Mouse (Mus musculus) CH12.LX (cell line): ENCODE data around the gene Prelid1. TPM values are rescaled to one million over a fixed set of nuclear protein-coding genes. Genes with fewer than 3 reads are reported as not detected.

Source experiments
- DNase-seq: peaks from one replicate; pipeline ENCODE4 v3.0.0-alpha.2; 2013; ENCODE audit errors: extremely low read depth
- H3K27ac ChIP-seq: 2 replicates; pipeline ENCODE4 v1.5.1; 2012; ENCODE audit warnings: low read depth, mild to moderate bottlenecking, control low read depth, moderate library complexity; ENCODE audit not compliant: insufficient read depth
- H3K27me3 ChIP-seq: replicated peaks from 2 replicates; pipeline ENCODE3; 2012; ENCODE audit warnings: inconsistent platforms
- H3K36me3 ChIP-seq, 2 experiments: replicated peaks in 1 of 2; 2 replicates each; pipeline versions ENCODE3 to v1.6.1; 2012; ENCODE audit warnings: inconsistent platforms in 1 of 2, low read length in 1 of 2, mild to moderate bottlenecking in 1 of 2, mixed read lengths in 1 of 2, moderate library complexity in 1 of 2; ENCODE audit not compliant: control insufficient read depth in 1 of 2, insufficient read depth in 1 of 2
- H3K4me1 ChIP-seq, 2 experiments: 2 replicates each; pipeline ENCODE4 v1.6.1; 2012; ENCODE audit warnings: inconsistent platforms in 1 of 2, moderate library complexity in 1 of 2; ENCODE audit not compliant: insufficient read depth in 2 of 2, control insufficient read depth in 1 of 2
- H3K4me2 ChIP-seq: 2 replicates; pipeline ENCODE4 v1.6.1; 2012; ENCODE audit warnings: low read depth, mild to moderate bottlenecking, control low read depth; ENCODE audit not compliant: poor library complexity, insufficient read depth, severe bottlenecking
- H3K4me3 ChIP-seq, 3 experiments: fragments of 150-350 bp in 1 of 3; sonication (generic) in 1 of 3; replicated peaks in 1 of 3; 2 replicates each; pipeline versions ENCODE3 to v1.5.1; 2011 to 2012; ENCODE audit warnings: low read depth in 2 of 3, low read length in 2 of 3, mild to moderate bottlenecking in 2 of 3, moderate library complexity in 2 of 3, control low read depth in 1 of 3, improper control_type of control experiment in 1 of 3, inconsistent platforms in 1 of 3, mixed read lengths in 1 of 3; ENCODE audit not compliant: poor library complexity in 1 of 3
- H3K79me2 ChIP-seq: replicated peaks from 2 replicates; pipeline ENCODE4 v1.6.1; 2012; ENCODE audit warnings: mild to moderate bottlenecking, moderate library complexity; ENCODE audit not compliant: control insufficient read depth, poor library complexity, insufficient read depth, severe bottlenecking; ENCODE audit errors: extremely low read depth
- H3K9ac ChIP-seq: 2 replicates; pipeline ENCODE4 v1.6.1; 2012; ENCODE audit warnings: low read depth, mild to moderate bottlenecking, control low read depth, moderate library complexity; ENCODE audit not compliant: insufficient read depth
- H3K9me3 ChIP-seq: replicated peaks from 2 replicates; pipeline ENCODE3; 2012; ENCODE audit warnings: low read length, inconsistent platforms, mixed read lengths
- BHLHE40 ChIP-seq: IDR thresholded peaks from 2 replicates; pipeline ENCODE4 v1.6.1; 2011; ENCODE audit warnings: mild to moderate bottlenecking, low read depth, low read length, improper control_type of control experiment
- CHD1 ChIP-seq: IDR thresholded peaks from 2 replicates; pipeline ENCODE4 v1.6.1; 2012; ENCODE audit warnings: low read depth, low read length, improper control_type of control experiment, inconsistent platforms
- CHD2 ChIP-seq: IDR thresholded peaks from 2 replicates; pipeline ENCODE4 v1.6.1; 2011; ENCODE audit warnings: low read length, improper control_type of control experiment
- CTCF ChIP-seq, 2 experiments: IDR thresholded peaks in 1 of 2; conservative IDR thresholded peaks in 1 of 2; 2 replicates each; pipeline ENCODE4 v1.5.1; 2011 to 2012; ENCODE audit warnings: low read depth in 2 of 2, low read length in 2 of 2, improper control_type of control experiment in 1 of 2, inconsistent platforms in 1 of 2, mild to moderate bottlenecking in 1 of 2, moderate library complexity in 1 of 2
- ETS1 ChIP-seq: conservative IDR thresholded peaks from 2 replicates; pipeline ENCODE4 v1.6.1; 2012; ENCODE audit warnings: low read depth, mild to moderate bottlenecking, inconsistent platforms, low read length, improper control_type of control experiment, moderate library complexity
- GABPA ChIP-seq: IDR thresholded peaks from 2 replicates; pipeline ENCODE4 v1.6.1; 2012; ENCODE audit warnings: low read depth, low read length, improper control_type of control experiment, inconsistent platforms; ENCODE audit not compliant: insufficient replicate concordance
- IRF4 ChIP-seq: IDR thresholded peaks from 2 replicates; pipeline ENCODE4 v1.6.1; 2014; ENCODE audit warnings: low read depth, mild to moderate bottlenecking, inconsistent platforms, low read length, improper control_type of control experiment
- JUND ChIP-seq: conservative IDR thresholded peaks from 2 replicates; pipeline ENCODE4 v1.6.1; 2011; ENCODE audit warnings: low read depth, low read length, improper control_type of control experiment
- KAT2A ChIP-seq: IDR thresholded peaks from 2 replicates; pipeline ENCODE4 v1.6.1; 2012; ENCODE audit warnings: low read length, improper control_type of control experiment, inconsistent platforms; ENCODE audit not compliant: insufficient replicate concordance
- MAZ ChIP-seq: IDR thresholded peaks from 2 replicates; pipeline ENCODE4 v1.6.1; 2012; ENCODE audit warnings: low read depth, mild to moderate bottlenecking, inconsistent platforms, low read length, improper control_type of control experiment, moderate library complexity
- MYC ChIP-seq: IDR thresholded peaks from 2 replicates; pipeline ENCODE4 v1.6.1; 2011; ENCODE audit warnings: low read depth, mild to moderate bottlenecking, improper control_type of control experiment, low read length
- NELFE ChIP-seq: IDR thresholded peaks from 2 replicates; pipeline ENCODE4 v1.6.1; 2011; ENCODE audit warnings: low read depth, low read length, improper control_type of control experiment
- NRF1 ChIP-seq: IDR thresholded peaks from 2 replicates; pipeline ENCODE4 v1.6.1; 2014; ENCODE audit warnings: low read depth, mild to moderate bottlenecking, inconsistent platforms, low read length, improper control_type of control experiment, moderate library complexity
- POLR2A ChIP-seq: IDR thresholded peaks from 2 replicates; pipeline ENCODE4 v1.6.1; 2011; ENCODE audit warnings: low read depth, mild to moderate bottlenecking, improper control_type of control experiment, low read length
- RAD21 ChIP-seq: IDR thresholded peaks from 2 replicates; pipeline ENCODE4 v1.6.1; 2011; ENCODE audit warnings: low read depth, mild to moderate bottlenecking, low read length, improper control_type of control experiment, moderate library complexity
- SIN3A ChIP-seq: IDR thresholded peaks from 2 replicates; pipeline ENCODE4 v1.6.1; 2012; ENCODE audit warnings: low read length, improper control_type of control experiment, inconsistent platforms
- SMC3 ChIP-seq: IDR thresholded peaks from 2 replicates; pipeline ENCODE4 v1.6.1; 2011; ENCODE audit warnings: low read depth, low read length, improper control_type of control experiment
- TBP ChIP-seq: conservative IDR thresholded peaks from 2 replicates; pipeline ENCODE4 v1.6.1; 2011; ENCODE audit warnings: low read depth, low read length, improper control_type of control experiment
- USF1 ChIP-seq: IDR thresholded peaks from 2 replicates; pipeline ENCODE4 v1.6.1; 2014; ENCODE audit warnings: low read depth, mild to moderate bottlenecking, inconsistent platforms, low read length, improper control_type of control experiment
- USF2 ChIP-seq: conservative IDR thresholded peaks from 2 replicates; pipeline ENCODE4 v1.6.1; 2011; ENCODE audit warnings: low read depth, low read length, improper control_type of control experiment
- ZC3H11A ChIP-seq: IDR thresholded peaks from 2 replicates; pipeline ENCODE4 v1.6.1; 2012; ENCODE audit warnings: low read depth, mild to moderate bottlenecking, inconsistent platforms, low read length, improper control_type of control experiment
- ZKSCAN1 ChIP-seq: IDR thresholded peaks from 2 replicates; pipeline ENCODE4 v1.6.1; 2012; ENCODE audit warnings: low read depth, inconsistent platforms, low read length, improper control_type of control experiment, borderline replicate concordance
- ZNF384 ChIP-seq: IDR thresholded peaks from 2 replicates; pipeline ENCODE4 v1.6.1; 2012; ENCODE audit warnings: low read depth, low read length, improper control_type of control experiment, inconsistent platforms
- dilution Hi-C: fragments of 300-500 bp; cut with MboI; formaldehyde crosslinking; loops from 2 replicates; pipeline ENCODE4 v1.14.3; 2020; ENCODE audit warnings: low sequenced_read_pairs; ENCODE audit not compliant: extremely low pct_unique_long_range_greater_than_20kb, extremely low pct_ligation_motif_present
- in situ Hi-C: fragments of 300-500 bp; cut with MboI; formaldehyde crosslinking; loops from 3 replicates; pipeline ENCODE4 v1.14.3; 2019; ENCODE audit warnings: low sequenced_read_pairs, low pct_ligation_motif_present, low pct_unique_long_range_greater_than_20kb, mixed read lengths
- polyA plus RNA-seq: library from polyadenylated mRNA; unstranded; fragments of >175 nt; gene quantifications from 2 replicates; pipeline ENCODE4 v1.2.1, GENCODE M21; 2012; ENCODE audit warnings: low read depth; ENCODE audit not compliant: insufficient read length
- total RNA-seq, 2 experiments: library from RNA; depleted of rRNA; stranded (reverse); fragments of 300-350 nt in 1 of 2; fragments of >200 nt in 1 of 2; gene quantifications; 2 replicates each; pipeline ENCODE4 v1.2.3; 2012 to 2014

Prelid1 gene
- total and polyA plus RNA-seq, 3 experiments = 205 to 435 (median 302) TPM

GRCm38 (mm10) chr13:55329683-55330566 is 9.6 kb downstream of the Prelid1 start, which contains the start of gene Mxd3 (continued):
- TF ChIP-seq SMC3 (peak; percentile 41), NRF1 (peak; percentile 92), MYC (0 out of 2 replicates have a peak, but pooled peaks have one; percentile 13), ZC3H11A (no peak), JUND (0 out of 2 replicates have a peak, but pooled peaks have one; percentile 23), TBP (no peak), ETS1 (peak; percentile 44), USF2 (no peak), RAD21 (no peak), MAZ (peak; percentile 95), ZKSCAN1 (no peak), KAT2A (0 out of 2 replicates have a peak, but pooled peaks have one; percentile 45), POLR2A (peak; percentile 87), CHD2 (peak; percentile 78), USF1 (no peak), CHD1 (0 out of 2 replicates have a peak, but pooled peaks have one; percentile 16), ZNF384 (no peak)
- TF ChIP-seq, all 38 proteins: peak for 25

GRCm38 (mm10) chr13:55330567-55331400 is 10.5 kb downstream of the Prelid1 start:
- Histone ChIP-seq H3K9ac (peak overlapping the region; percentile 65), H3K36me3 (peaks cover 5 to 9% of the 10 kb centered on the region in 2 experiments), H3K79me2 (no peaks in the 10 kb centered on the region), H3K9me3 (no peaks in the 10 kb centered on the region), H3K27me3 (no peaks in the 10 kb centered on the region), H3K4me2 (peak overlapping the region; percentile 56), H3K27ac (peak overlapping the region; percentile 95), H3K4me1 (peaks cover 25 to 34% of the 10 kb centered on the region in 2 experiments), H3K4me3 (peak overlapping the region in 2 of 3 experiments; percentile 59 to 76)
- in situ Hi-C loops (no loop called here), dilution Hi-C loops (no loop called here)
- DNase-seq = no peak
- TF ChIP-seq MYC (0 out of 2 replicates have a peak, but pooled peaks have one; percentile 4), USF1 (peak; percentile 59), CTCF (conservative IDR thresholded peaks at IDR 0.05 in 1 of 2, IDR thresholded peaks at IDR 0.05 in 1 of 2; ENCODE audit: low read depth in 2 of 2, low read length in 2 of 2) (peak in 1 of 2 experiments; percentile 85; a peak in 2 of 4 replicates), ZNF384 (peak; percentile 81), JUND (0 out of 2 replicates have a peak, but pooled peaks have one; percentile 1), NELFE (0 out of 2 replicates have a peak, but pooled peaks have one; percentile 4), SIN3A (peak; percentile 20; the same call in 1 of the 2 replicates), CHD1 (0 out of 2 replicates have a peak, but pooled peaks have one; percentile 64), ETS1 (no peak; the same call in 1 of the 2 replicates), GABPA (no peak), IRF4 (no peak), RAD21 (peak; percentile 46), BHLHE40 (peak; percentile 94), ZKSCAN1 (no peak)
